Mouse (Mus musculus) heart, embryonic 15.5 days (tissue): Measurements from ENCODE around the gene Gsto1. TPM values are rescaled to one million over a fixed set of nuclear protein-coding genes. Genes with fewer than 3 reads are reported as not detected.

ENCODE experiments used
- ATAC-seq: fragments of 200-750 bp; cut with Nextera tagmentation; replicated peaks from 2 replicates; pipeline ENCODE4 v1.8.0; 2017; ENCODE audit warnings: low read depth, moderate TSS enrichment; ENCODE audit not compliant: insufficient number of reproducible peaks, insufficient read depth, low FRiP score
- H3K27ac ChIP-seq: fragments of 300-500 bp; sonication (generic); 2 replicates; pipeline ENCODE4 v1.5.1; 2015; ENCODE audit warnings: mild to moderate bottlenecking, inconsistent platforms
- H3K27me3 ChIP-seq: fragments of 300-500 bp; sonication (generic); 2 replicates; pipeline ENCODE4 v1.6.1; 2015; ENCODE audit warnings: inconsistent platforms
- H3K36me3 ChIP-seq: fragments of 300-500 bp; sonication (generic); 2 replicates; pipeline ENCODE4 v1.6.1; 2015; ENCODE audit warnings: mild to moderate bottlenecking, inconsistent platforms
- H3K4me1 ChIP-seq: fragments of 300-500 bp; sonication (generic); replicated peaks from 2 replicates; pipeline ENCODE4 v1.6.1; 2015; ENCODE audit warnings: inconsistent platforms
- H3K4me2 ChIP-seq: fragments of 300-500 bp; sonication (generic); 2 replicates; pipeline ENCODE4 v1.6.1; 2015; ENCODE audit warnings: inconsistent platforms, mild to moderate bottlenecking, moderate library complexity
- H3K4me3 ChIP-seq: fragments of 300-500 bp; sonication (generic); 2 replicates; pipeline ENCODE4 v1.5.1; 2015; ENCODE audit warnings: mild to moderate bottlenecking, inconsistent platforms
- H3K9ac ChIP-seq: fragments of 300-500 bp; sonication (generic); 2 replicates; pipeline ENCODE4 v1.6.1; 2015; ENCODE audit warnings: mild to moderate bottlenecking, inconsistent platforms
- H3K9me3 ChIP-seq: fragments of 300-500 bp; sonication (generic); replicated peaks from 2 replicates; pipeline ENCODE4 v1.6.1; 2016; ENCODE audit warnings: inconsistent platforms
- WGBS: fragments of 180-500 bp; shearing (Covaris S2); methylation state at CpG from one replicate; pipeline ENCODE4 v1.1.7; 2015; ENCODE audit warnings: mixed read lengths; 5-methylcytosine and 5-hydroxymethylcytosine counted together
- polyA plus RNA-seq: library from polyadenylated mRNA; unstranded; fragments of >200 nt; fragmentation: Nextera tagmentation; extraction: Ambion mirVana; gene quantifications from 2 replicates; pipeline ENCODE4 v1.2.1, GENCODE M21; 2015

Gsto1 gene
- polyA plus RNA-seq, 1 experiment from 2014 or later = 103 TPM

DNA sequence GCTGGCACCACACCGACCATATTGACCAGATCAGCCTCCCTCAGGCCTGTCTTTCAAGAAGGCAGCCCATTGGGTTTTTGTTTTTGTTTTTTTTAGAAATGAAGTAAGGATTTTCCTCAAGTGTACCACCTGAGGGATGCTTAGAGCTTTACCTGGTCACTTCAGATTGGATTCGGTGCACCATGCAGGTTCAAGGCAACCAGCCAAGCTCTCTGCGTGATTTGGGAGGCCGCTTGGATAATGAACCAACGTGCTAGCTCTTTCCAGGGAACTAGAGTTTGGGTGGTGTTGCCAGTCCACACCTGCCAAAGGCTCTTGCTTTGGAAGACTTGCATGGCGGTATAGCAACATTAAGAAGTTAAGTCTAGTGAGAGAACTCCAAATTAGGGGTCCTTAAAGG lies 38.3 kb downstream of the Gsto1 start:
- Histone ChIP-seq H3K9me3 (no peaks in the 10 kb centered on the region), H3K27me3 (no peaks in the 10 kb centered on the region), H3K4me1 (peaks cover 29% of the 10 kb centered on the region), H3K27ac (no peak overlapping the region), H3K4me3 (no peak overlapping the region), H3K36me3 (peaks cover 23% of the 10 kb centered on the region), H3K9ac (no peak overlapping the region), H3K4me2 (no peak overlapping the region)
- ATAC-seq = no peak
- 90% methylated on average over 6 of the region's 6 CpGs for WGBS

- Histone ChIP-seq H3K9ac (no peak overlapping the region), H3K27me3 (no peaks in the 10 kb centered on the region), H3K4me2 (no peak overlapping the region), H3K4me3 (no peak overlapping the region), H3K4me1 (peaks cover 37% of the 10 kb centered on the region), H3K27ac (no peak overlapping the region), H3K36me3 (peaks cover 23% of the 10 kb centered on the region), H3K9me3 (no peaks in the 10 kb centered on the region)
- WGBS = 76% methylated on average over 8 of the region's 8 CpGs
- ATAC-seq = no peak
Observed at GRCm38 (mm10) chr19:47898472-47899079, 43.8 kb downstream of the Gsto1 start.

- no peak overlapping the region for H3K4me2 ChIP-seq
- H3K36me3 ChIP-seq = peaks cover 20% of the 10 kb centered on the region
- H3K4me3 ChIP-seq = no peak overlapping the region
- ATAC-seq = no peak
- WGBS = 57% methylated on average over 6 of the region's 6 CpGs
- H3K27ac ChIP-seq = no peak overlapping the region
- no peak overlapping the region for H3K9ac ChIP-seq
- peaks cover 45% of the 10 kb centered on the region for H3K4me1 ChIP-seq
- H3K27me3 ChIP-seq = no peaks in the 10 kb centered on the region
- no peaks in the 10 kb centered on the region for H3K9me3 ChIP-seq
Observed at GRCm38 (mm10) chr19:47900012-47900411, 45.2 kb downstream of the Gsto1 start.

DNA sequence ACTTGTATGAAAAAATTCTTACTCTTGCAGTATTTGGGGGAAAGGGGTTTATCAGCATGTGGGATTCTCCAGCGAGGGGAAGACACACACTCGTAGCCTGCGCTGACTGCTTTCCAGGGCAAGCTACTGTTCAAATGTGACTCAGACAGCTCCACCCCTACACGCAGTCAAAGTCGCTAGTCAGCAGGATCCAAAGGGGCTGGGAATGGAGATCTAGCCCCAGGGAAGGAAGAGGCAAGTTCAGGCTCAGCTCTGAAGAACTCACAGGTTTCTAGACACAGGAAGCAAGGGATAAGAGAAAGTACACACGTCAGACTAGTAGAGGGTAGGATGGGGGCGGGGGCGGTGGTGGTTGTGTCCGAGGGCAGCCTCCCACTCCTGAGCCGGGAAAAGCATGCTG lies 45.8 kb downstream of the Gsto1 start:
- no peak overlapping the region for H3K4me3 ChIP-seq
- H3K27me3 ChIP-seq = no peaks in the 10 kb centered on the region
- no peaks in the 10 kb centered on the region for H3K9me3 ChIP-seq
- no peak overlapping the region for H3K27ac ChIP-seq
- no peak overlapping the region for H3K4me2 ChIP-seq
- no peak for ATAC-seq
- no peak overlapping the region for H3K9ac ChIP-seq
- peaks cover 50% of the 10 kb centered on the region for H3K4me1 ChIP-seq
- peaks cover 14% of the 10 kb centered on the region for H3K36me3 ChIP-seq
- WGBS = 75% methylated on average over 10 of the region's 10 CpGs

DNA sequence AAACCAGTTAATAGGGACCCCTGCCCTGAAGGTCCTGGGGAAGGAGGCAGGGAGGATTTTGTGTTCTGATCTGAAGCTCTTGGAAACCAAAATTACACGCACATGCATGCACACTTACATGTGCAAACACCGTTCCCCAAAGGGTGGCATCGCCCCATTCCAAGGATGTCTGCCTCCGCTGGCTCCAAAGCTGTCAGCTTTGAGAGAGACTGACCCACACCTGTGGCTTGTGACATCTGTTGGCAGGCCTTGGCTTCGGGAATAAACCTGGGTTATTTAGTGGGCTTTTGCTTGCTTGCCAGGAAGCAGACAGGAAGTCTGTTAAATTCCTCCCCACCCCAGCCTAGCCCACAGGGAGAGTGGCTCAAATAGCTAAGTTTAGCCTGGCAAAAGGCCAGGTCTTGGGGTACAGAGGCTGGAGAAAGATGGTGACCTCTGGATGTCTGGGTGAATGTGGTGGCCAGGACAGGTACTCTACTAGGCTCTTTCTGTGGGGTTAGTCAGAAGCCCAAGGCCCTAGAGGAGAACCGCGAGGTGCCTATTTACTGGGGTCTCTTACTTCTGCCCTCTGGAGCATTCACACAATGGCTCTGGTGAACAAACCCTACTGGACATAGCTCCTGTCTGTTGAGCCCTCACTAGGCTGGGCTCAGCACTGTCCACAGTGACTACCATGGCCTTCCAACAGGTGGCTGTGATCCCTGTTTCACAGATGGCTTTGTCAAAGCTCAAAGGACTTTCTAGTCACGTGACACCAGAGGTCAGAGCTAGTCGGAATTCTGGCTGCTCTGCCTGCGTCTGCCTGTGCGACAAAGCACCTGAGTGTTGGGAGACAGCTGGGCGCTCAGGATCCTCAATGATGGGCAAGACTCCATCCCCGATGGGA lies 47.8 kb downstream of the Gsto1 start:
- Histone ChIP-seq H3K4me2 (peak overlapping the region; percentile 40), H3K9ac (peak overlapping the region; percentile 25; the same call in 1 of the 2 replicates)
- WGBS = 51% methylated on average over 13 of the region's 13 CpGs

DNA sequence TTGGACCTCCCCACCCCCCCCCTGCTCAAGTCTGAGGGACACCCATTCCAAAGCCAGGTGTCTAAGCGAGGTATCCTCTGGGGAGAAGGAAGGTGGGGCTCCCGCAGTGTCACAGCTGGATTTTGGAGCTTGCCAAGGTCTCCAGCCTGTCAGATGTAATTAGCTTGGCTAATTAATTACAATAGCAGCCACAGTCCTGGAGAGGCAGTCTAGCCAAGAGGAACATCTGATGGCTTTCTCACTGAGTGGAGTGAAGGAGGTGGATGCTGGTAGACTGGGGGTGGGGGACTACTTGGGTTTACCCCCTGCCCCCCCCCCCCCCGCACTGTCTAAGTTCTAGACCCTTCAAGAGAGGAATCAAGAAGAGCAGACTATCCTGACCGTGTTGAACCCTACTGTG lies 48.9 kb downstream of the Gsto1 start:
- WGBS = 67% methylated on average over 4 of the region's 4 CpGs
- Histone ChIP-seq H3K4me1 (peaks cover 63% of the 10 kb centered on the region), H3K9me3 (no peaks in the 10 kb centered on the region), H3K27me3 (no peaks in the 10 kb centered on the region), H3K4me2 (no peak overlapping the region), H3K9ac (no peak overlapping the region), H3K27ac (peak overlapping the region; percentile 81; the same call in 1 of the 2 replicates), H3K36me3 (no peaks in the 10 kb centered on the region), H3K4me3 (no peak overlapping the region)
- ATAC-seq = no peak

More for the DNA sequence above, 47.8 kb downstream of the Gsto1 start:
- H3K36me3 ChIP-seq = peaks cover 2% of the 10 kb centered on the region; the same call in 1 of the 2 replicates
- H3K27me3 ChIP-seq = no peaks in the 10 kb centered on the region
- peak overlapping the region; percentile 81 for H3K27ac ChIP-seq
- H3K9me3 ChIP-seq = no peaks in the 10 kb centered on the region
- H3K4me3 ChIP-seq = no peak overlapping the region
- peaks cover 54% of the 10 kb centered on the region for H3K4me1 ChIP-seq
- peak; percentile 77 for ATAC-seq

- 0 out of 2 replicates have a peak overlapping the region, but pooled peaks have one; percentile 34 for H3K27ac ChIP-seq
- WGBS = 54% methylated on average over 4 of the region's 4 CpGs
- no peak overlapping the region for H3K9ac ChIP-seq
- no peak overlapping the region for H3K4me2 ChIP-seq
- ATAC-seq = no peak
- no peak overlapping the region for H3K4me3 ChIP-seq
- no peaks in the 10 kb centered on the region for H3K9me3 ChIP-seq
- H3K4me1 ChIP-seq = peaks cover 75% of the 10 kb centered on the region
- no peaks in the 10 kb centered on the region for H3K36me3 ChIP-seq
- H3K27me3 ChIP-seq = no peaks in the 10 kb centered on the region
Observed at GRCm38 (mm10) chr19:47905081-47905480, 50.3 kb downstream of the Gsto1 start.

- WGBS = 71% methylated on average over 5 of the region's 5 CpGs
- Histone ChIP-seq H3K9me3 (no peaks in the 10 kb centered on the region), H3K4me3 (no peak overlapping the region), H3K4me1 (peaks cover 75% of the 10 kb centered on the region), H3K4me2 (no peak overlapping the region), H3K27me3 (no peaks in the 10 kb centered on the region), H3K27ac (no peak overlapping the region), H3K36me3 (no peaks in the 10 kb centered on the region), H3K9ac (no peak overlapping the region)
- ATAC-seq = no peak
Observed at GRCm38 (mm10) chr19:47905603-47906002, 50.8 kb downstream of the Gsto1 start.

DNA sequence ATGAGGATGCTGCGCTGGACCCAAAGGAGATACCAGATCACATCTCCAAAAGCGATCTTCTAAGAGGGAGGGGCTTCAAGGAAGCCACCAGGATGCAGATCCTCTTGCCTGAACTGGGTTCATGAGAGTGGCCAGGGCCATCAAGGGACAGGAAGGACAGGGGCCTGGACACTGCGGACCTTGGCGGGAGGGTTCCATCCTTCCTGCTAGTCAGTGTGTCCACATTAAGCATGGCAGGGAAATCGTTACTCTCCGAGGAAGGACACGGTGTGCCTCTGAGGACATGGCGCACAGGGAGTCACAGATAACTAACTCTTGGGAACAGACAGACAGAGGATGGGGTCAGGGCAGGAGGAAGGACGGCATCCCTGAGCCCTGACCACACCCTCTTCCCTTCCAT lies 52.8 kb downstream of the Gsto1 start:
- Histone ChIP-seq H3K4me1 (peaks cover 72% of the 10 kb centered on the region), H3K9ac (no peak overlapping the region), H3K27me3 (no peaks in the 10 kb centered on the region), H3K36me3 (no peaks in the 10 kb centered on the region), H3K27ac (no peak overlapping the region), H3K9me3 (no peaks in the 10 kb centered on the region), H3K4me2 (no peak overlapping the region), H3K4me3 (no peak overlapping the region)
- WGBS = 81% methylated on average over 9 of the region's 9 CpGs
- ATAC-seq = no peak

DNA sequence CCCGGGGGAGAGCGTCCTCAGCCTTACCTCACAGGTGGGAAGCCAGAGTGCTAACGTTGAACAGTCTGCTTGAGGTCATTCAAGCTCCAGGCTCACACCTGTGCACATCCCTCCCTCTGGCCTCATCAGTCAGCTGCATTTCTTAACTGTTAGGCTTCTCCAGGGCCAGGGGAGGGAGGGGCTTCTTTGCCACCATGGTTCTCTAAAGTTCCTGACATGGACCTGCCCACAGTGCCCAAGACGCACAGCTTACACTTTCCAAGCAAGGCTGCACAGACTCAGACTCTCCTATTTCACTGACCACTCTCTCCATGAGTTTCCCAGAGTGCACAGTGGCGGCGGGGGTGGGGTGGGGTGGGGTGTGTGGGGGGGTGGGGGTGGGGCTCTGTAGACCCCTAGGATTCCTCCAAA lies 54.2 kb downstream of the Gsto1 start:
- Histone ChIP-seq H3K4me2 (peak overlapping the region; percentile 55; the same call in 1 of the 2 replicates), H3K36me3 (no peaks in the 10 kb centered on the region), H3K27ac (peak overlapping the region; percentile 4; the same call in 1 of the 2 replicates), H3K9ac (peak overlapping the region; percentile 19; the same call in 1 of the 2 replicates), H3K4me3 (no peak overlapping the region), H3K9me3 (no peaks in the 10 kb centered on the region), H3K27me3 (no peaks in the 10 kb centered on the region), H3K4me1 (peaks cover 61% of the 10 kb centered on the region)
- WGBS = 33% methylated on average over 6 of the region's 6 CpGs
- 0 out of 2 replicates have a peak, but pooled peaks have one; percentile 16 for ATAC-seq

DNA sequence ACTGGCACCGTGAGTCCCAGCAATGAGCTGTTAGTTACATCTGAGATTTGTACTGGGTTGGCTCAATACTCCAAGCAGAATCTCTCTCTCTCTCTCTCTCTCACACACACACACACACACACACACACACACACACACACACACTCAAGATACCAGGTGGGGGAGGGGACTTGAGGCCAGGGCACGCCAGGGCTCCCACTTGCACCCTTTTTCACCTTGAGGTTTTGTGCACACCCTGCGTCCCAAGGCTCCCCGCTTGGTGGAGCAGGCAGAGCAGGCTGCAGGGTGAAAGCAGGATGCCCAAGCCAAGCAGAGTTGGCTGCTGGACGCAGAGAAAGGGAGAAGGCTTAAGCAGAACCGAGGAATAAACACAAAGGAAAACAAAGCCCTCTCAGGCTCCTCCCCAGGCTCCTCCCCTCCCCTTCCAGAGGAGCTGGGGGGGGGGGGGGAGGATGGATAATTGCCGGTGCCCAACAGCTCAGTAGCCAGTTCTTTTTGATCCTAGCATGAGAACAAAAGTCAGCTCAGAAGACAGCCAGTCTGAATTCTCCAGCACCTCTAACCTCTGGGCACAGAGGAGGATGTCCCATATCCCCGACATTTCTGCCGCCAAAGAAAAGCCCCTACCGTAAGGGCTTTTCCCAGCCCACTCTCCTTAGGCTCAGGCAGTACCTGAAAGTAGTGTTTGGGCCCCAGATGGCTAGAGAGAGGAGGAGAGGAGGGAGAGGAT lies 54.8 kb downstream of the Gsto1 start:
- Histone ChIP-seq H3K27me3 (no peaks in the 10 kb centered on the region), H3K9me3 (no peaks in the 10 kb centered on the region), H3K9ac (peak overlapping the region; percentile 40), H3K27ac (peak overlapping the region; percentile 83), H3K4me2 (peak overlapping the region; percentile 55), H3K36me3 (no peaks in the 10 kb centered on the region), H3K4me1 (peaks cover 61% of the 10 kb centered on the region), H3K4me3 (peak overlapping the region; percentile 33)
- 10% methylated on average over 10 of the region's 10 CpGs for WGBS
- 0 out of 2 replicates have a peak, but pooled peaks have one; percentile 50 for ATAC-seq
